Mouse (Mus musculus) ZHBTc4 (cell line): ENCODE data around the gene Naa38.
"Not testable (repeated sequence)": the region's sequence is repeated elsewhere in the genome, so short reads cannot be mapped to it uniquely, and the experiment has no call there.

Source experiments
- DNase-seq: peaks from one replicate; pipeline ENCODE4 v3.0.0-alpha.2; 2011; ENCODE audit warnings: low read depth, low spot score

Gene Naa38

DNA sequence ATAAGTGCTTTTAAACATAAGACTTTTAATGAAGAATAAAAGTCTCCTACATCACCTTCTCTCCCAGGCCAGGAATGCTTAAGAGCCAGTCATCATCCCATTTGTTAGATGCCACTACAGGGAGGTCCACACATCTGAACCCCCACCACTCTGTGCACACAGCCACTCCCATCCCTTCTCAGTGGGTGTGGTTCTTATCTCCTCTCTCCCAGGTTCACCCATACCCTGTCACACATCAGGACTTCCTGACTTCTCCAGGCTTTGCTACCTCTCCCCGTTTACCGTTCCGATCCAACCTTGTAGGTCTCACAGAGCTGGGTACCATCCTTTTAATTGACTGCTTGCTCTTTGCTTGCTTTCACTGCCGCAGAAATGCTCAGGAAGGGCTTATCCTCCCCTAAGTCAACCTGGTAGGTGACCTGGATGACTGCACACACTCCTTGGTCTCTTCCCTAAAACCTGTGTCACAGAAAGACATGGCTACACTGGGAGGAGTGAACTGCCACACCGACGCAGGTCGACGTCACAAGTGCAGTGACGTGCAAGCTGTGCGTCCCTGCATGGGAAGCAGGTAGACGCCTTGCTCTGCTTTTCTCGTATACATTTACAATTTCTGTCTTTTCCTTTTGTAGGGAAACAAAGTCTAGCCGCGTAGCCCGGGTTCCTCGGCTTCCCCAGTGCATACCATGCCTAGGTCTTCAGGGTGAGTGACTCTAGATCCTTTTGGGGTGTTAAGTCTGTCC lies 21.9 kb upstream of the Naa38 start:
- peak; percentile 82 for DNase-seq

DNA sequence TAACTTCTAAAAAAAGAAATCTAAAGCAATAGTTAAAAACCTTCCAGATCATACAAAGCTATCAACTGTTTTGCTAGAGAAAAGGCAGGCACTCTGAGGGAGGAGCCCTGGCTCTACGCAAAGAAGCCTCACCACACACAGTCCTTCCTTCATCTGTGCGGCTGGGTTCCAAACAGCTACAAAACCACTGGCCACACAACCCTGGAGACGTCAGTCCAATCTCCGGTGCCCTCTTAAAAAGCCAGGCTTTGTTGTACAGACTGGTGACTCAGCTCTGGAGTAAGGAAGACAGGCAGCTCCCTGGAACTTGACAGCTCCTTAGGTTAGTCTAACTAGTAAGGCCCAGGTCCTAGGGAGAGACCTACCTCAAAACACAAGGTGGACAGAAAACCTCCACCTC lies 19.6 kb upstream of the Naa38 start:
- no peak for DNase-seq

DNA sequence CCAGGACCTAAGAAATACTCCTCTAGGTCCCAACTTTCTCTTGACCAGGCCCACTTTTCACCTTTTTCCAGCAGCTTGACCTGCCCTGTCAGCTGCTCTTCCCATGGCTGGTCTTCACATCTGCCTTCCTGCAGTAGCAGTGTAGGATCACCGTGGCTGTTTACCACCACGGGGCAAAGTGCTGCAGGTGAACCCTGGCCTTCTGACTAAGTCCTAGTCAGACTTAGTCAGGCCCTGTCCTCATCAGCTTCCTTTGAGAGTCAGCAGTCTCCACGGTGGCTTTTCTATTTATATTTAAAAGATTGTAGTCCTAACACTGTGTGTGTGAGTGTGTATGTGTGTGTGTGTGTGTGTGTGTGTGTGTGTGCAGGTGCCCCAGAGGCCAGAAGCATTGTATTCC lies 17.5 kb upstream of the Naa38 start:
- no peak for DNase-seq

DNA sequence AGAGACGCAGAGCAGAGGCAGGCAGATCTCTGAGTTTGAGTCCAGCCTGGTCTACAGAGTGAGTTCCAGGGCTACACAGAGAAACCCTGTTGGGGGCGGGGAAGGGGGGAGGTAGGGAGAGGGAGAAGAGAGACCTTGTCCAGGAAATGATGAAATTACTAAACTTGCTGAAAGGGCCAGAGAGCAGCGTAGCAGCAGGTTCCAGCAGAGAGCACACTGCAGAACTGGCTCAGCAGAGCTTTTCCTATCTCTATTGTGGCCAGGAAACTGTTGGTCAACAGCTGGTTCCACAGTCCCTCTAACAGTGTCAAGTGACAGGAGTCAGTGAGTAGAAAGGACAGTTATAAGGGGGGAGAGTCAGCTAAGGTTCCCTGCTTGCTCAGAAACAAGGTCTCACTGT lies 15.7 kb upstream of the Naa38 start:
- DNase-seq = no peak

DNA sequence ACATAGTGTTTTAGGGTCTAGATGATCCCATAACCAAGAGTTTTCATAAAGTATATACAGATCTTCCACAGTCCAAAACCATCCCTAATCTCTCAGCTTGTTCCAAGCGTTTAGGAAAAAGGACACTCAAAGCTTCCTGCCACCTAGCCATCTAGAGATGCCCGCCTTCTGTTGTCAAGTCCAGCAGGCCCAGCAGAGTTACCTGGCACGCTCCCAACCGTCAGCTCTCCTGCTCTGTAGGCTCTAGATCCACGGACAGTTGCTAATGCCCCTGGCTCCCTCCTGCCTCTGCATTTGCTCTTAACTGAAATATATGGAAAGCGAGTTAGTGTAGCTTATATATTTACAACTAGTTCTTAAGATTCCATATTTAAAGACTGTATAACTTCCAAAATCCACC lies 13.9 kb upstream of the Naa38 start:
- DNase-seq = no peak

DNA sequence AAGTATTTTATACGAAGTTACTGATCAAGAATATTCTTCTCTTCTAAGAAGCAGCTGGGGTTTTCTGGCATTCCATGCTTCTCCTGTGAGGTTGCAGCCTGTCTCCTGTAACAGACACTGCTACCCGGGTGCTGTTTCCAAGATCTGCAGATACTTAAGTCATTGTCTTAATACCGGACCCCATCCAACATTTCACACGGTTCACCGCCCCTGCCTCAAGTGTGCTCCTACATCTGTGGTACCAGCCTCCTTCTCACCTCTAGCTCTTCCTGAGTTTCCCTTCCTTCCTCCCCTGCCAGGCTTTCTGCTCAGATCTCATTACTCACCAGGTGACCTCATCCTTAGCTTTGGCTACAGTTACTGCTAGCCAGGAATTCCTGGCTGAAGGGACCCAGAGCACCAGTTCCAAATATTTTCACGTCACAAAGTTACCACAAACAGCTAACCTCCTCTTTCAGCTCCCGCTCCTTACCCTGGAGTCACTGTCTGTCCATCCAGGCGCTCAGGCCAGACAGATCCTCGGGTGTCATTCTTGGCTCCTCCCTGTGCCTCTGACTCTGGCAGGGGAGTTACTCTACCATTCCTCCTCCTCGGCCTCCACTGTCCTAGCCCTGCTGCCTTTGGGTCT lies 12.7 kb upstream of the Naa38 start:
- DNase-seq = no peak

DNA sequence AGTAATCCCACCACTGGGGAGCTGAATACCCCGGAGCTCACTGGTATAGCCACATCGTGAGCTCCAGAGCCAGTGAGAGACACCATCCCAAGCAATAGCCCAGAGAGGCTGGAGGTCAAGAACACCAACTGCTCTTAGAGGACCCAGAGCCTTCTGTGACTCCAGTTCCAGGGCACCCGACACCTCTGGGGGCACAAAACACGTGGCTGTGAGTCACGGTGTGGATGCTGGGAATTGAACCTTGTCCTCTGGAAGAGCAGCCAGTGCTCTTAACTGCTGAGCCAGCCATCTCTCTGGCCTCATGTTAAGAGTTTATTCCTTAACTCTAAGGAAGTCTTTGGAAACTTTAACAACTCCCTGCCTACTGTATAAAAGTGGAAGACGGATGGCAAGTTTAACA lies 10.3 kb upstream of the Naa38 start:
- DNase-seq = no peak

DNA sequence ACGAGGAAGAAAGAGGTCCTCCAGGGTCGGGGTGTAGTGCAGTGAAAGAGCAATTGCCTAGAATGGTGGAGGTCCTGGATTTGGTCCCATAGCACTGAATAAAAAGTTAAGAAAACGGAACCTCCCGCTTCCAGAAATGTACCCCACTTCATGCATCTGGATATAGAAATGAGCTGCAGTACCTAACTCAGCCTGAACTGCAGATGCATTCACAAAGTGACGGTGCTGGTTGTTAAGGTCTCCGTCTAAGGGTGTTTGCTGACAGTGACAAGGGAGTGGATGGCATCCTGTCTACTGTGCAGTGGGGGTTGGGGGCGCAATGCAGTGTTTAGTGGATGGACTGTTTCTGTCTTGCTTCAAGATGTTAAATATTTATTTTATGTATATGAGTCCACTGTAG lies 8.5 kb upstream of the Naa38 start:
- no peak for DNase-seq

DNA sequence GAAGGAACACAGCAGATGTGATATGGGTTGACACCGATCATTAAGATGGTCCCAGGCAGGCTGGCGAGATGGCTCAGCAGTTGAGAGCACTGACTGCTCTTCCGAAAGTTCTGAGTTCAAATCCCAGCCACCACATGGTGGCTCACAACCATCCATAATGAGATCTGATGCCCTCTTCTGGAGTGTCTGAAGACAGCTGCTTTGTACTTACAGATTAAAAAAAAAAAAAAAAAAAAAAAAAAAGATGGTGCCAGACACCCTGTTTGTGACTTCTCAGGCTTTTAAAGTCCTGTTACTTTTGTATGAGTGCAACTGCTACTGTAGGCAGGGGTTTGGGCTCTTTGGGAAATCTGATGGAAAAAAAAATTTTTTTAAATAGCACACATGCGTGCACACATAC lies 6.6 kb upstream of the Naa38 start:
- DNase-seq = no peak

DNA sequence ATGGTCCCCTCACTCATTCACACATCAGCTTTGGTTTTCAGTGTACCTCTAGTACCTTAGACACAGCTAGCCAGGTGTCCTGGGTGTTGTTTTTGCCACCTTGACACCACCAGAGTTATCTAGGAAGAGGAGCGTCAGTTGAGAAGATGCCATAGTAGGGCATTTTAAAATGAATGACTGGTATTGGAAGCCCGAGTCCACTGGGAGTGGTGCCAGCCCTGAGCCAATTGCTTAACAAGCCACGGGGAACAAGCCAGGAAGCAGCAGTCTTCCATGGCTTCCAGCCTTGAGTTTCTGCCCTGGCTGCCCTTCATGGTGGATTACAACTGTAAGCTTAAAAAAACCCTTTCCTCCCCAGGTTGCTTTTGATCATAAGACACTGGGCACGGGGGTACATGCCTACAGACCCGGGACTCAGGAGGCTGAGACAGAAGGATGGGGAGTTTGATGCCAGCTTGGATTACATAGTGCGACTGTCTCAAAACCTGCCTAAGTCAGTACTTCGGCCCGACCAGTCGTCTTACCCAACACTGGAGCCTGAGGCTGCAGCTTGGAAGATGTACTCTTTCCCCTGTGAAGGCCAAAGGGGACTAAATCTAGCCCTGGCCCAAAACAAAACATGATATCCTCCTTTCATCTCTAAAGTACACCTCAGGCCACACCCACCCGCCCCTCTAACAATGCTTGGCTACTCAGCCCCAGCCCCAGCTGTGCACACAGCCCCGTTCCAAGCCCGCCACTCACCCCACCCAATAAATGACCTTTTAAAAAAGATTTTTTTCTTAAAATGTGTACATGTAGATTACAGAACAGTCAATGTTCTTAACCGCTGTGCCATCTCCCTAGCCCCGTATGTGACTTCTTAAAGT lies 5.5 kb upstream of the Naa38 start:
- DNase-seq = peak; percentile 64

DNA sequence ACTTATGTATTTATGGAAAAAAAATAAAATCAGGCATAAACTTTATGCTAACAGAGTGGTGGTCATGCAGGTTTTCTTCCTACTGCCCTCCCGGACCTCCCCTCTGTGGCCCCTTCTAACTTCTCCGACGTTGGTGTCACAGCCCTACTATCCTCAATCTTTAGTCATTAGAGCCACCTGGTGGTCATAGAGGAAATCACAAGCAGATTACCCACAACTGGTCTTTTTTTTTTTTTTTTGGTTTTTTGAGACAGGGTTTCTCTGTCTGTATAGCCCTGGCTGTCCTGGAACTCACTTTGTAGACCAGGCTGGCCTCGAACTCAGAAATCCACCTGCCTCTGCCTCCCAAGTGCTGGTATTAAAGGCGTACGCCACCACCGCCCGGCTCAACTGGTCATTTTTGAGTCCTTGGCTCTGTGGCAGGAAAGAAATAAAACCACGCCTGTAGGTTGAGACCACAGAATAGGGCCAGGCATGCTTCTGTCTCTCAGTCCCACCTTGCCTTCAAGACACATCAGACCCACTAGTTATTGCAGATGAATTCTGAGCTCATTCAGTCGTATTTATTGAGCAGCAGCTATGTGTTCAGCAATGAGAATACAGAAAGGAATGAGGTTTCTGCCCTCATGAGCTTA lies 4.8 kb upstream of the Naa38 start:
- DNase-seq = peak; percentile 76

DNA sequence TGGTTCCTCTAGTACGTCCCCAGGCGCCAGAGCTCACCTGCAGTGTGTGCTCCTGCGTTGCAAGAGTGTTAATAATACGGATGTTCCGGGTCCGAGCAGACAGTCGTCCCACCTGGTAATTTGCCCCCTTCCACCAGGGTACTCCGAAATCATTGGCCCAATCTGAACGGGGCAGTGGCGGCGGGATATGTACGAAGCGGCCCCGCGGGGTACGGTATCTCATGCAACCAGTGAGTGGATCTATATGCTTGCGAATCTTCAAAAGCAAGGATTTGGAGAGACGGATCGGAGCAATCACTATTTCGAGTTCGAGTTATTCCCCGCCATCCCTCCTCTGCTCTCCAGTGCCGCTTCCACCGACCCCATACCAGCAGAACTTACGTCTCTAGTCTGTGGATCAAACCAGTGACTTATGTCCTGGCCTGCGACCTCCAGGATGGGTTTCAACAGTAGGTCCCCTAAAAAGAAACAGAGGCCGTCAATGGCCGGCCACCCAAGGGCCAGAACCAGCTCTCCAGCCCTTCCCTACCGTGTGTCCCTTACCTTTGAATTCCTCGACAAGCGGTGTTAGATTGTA lies 608 bp upstream of the Naa38 start:
- not testable (repeated sequence) for DNase-seq

DNA sequence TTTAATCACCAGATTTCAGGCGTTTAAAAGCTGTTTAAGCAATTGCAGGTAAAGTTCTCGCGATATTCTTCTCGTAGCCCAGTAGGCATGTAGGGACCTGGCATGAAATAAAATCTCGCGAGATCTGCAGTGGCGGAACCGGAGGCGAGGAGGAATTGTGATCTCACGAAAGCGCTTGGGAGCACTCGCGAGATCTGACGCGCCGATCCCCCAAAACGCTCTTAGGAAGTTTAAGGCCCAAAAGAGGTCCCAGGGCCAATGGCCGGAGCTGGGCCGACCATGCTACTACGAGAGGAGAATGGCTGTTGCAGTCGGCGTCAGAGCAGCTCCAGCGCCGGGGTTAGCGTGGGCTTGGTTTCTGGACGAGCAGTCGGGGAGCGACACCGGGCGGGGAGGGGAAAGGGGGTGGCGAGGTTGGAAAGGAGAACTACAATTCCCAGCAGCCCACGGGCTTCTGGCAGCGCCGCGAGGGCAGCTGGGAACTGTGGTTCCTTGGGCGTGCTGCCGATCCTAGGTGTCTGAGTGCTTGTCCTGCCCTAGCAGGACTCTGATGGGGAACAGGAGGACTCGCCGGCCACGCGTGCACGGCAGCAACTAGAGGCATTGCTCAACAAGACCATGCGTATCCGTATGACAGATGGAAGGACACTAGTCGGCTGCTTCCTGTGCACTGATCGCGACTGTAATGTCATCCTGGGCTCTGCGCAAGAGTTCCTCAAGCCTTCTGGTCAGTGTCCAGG lies 517 bp downstream of the Naa38 start:
- peak; percentile 99 for DNase-seq

DNA sequence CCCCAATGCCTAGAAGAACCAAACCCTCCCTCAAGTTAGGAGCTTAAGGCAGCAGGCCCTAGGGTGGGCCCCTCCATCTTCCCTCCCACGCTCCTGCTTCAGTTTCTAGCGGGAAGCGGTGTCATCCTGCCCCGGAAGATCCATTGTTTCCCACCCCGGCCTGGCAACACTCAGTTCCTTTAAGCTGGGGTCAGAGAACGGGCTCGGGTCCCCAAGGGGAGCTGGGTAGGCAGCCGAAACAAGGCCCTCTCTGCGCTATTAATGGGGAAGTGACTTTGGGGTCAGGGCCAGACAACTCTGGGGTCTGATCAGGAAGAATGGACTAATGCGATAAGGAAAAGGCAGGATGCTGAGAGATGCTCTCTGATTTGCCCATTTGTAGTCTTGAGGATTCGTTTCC lies 1.5 kb downstream of the Naa38 start:
- no peak for DNase-seq

DNA sequence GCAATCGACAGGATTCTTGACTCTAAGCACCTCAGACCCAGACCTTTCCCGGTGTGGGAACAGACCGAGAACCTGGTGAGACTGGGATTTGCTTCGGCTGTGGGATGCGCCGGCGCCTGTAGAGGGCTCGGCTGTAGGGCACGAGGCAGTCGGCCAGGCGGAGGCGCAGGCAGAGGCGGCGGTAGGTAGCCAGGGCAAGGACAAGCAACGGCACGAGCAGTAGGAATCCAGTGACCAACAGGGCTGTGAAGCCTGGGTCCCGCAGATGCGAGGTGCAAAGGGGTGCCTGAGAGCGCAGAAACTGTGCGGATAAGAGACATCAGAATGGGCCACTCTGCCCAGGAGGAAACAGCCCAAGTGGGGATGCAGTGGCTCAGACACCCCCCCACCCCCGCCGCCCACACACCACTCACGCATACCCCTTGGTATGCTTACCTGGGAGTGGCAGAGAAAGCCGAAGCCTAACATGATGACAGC lies 2.3 kb downstream of the Naa38 start:
- DNase-seq = peak; percentile 44

DNA sequence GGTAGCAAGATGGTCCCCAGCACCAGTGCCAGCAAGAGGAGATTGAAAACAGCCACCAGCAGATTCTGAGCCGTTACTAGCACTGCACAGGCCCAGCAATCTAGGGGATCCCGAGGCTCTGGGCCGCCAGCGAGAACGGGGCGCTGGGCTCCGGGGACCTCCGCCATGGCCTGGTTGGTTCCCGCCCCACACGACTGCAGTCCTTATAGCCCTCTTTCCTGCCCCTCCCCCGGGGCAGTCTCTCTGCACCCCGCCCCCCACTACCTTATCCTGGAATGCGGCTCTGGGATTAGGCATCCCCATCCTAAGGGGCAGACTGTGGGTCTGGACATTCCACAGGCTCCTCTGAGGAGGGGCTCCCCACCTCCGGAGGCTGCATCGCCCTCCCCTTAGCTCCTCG lies 2.8 kb downstream of the Naa38 start, which contains the start of gene Tmem88:
TSS of gene Tmem88 (minus strand) at position 176 of the 400 bp plus-strand sequence.
- DNase-seq = peak; percentile 59

DNA sequence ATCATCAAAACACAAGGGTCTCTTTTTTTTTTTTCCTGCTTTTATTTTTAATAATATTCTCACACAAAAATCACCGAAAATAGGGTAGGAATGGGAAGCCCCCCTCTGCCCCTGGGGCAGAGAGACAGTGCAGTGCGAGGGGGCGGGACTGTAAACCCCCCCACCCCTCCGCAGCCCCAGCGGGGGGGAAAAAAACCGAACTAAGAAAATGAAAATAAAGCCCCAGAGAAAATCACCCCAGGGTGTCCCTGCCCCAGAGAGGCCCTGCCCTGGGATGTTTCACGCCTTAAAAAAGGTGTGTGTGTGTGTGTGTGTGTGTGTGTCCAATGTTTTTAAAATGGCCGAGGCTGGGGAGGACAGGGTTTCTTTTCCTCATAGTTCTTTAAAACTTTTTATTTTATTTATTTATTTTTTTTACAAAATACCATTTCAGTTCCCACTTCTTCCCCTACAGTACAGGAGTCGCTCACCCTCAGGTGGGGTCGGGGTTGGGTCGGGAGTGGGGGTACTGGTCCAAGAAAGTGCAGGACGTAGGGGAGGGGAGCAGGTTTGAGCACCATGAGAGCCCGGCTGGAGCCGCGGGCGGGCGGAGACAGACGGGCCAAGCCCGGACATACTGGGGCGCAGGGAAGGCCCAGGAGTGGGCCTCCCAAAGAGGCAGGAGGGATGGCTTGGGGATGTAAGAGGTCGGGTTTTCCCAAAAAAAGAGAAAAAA lies 3.4 kb downstream of the Naa38 start:
- no peak for DNase-seq

DNA sequence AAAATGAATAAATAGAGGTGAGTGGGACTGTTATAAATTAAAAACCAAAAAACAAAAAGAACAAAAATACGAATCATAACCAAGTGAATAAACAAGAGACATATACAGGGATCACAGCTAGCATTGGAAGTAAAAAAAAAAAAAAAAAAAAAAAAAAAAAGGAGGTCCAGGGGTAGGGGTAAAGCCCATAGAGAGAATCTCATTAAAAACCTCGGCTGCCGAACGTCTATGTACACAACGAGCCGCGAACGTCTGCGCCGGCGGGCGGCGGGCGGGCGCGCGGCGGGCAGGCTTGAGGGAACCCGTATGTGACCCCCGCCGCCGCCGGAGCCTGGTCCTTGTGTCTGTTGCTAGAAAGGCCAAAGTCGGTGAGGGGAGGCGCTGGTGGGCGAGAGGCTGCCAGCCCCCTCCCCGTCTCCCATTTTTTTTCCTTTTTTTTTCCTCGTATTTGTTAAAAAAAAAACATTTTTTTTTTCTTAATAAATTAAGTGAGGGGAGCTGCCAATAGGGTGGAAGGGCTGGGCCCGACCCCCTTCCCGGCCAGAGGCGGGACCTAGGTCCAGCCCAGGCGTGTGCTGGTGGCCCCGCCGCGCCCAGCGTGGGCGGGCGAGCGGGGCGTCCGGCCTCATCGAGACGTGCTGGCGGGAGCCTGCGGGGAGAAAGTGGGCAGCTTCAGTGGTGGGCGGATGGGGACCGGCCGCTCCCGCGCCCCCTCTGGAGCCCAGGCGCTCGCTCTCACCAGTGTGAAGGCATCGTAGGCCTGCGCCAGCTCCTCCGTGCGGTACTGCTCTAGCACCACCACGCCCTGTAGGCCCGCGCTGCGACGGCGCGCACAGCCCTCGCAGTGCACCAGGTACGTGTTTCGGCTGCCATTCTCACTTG lies 4.2 kb downstream of the Naa38 start:
- peak; percentile 78 for DNase-seq
